8 mouse cellular contexts compared by ENCODE assay signal in genomic region chr14:20707201-20708190, GRCm38 (mm10). TPM values are rescaled to one million over a fixed set of nuclear protein-coding genes. Genes with fewer than 3 reads are reported as not detected.
A peak's percentile ranks its signal among the peaks of the same experiment; 100 is the strongest.
DNase-seq lines count a peak whose midpoint lies in the region; ATAC-seq lines count a peak whose summit lies in the region.

Gene Zswim8 (plus strand): TSS chr14:20707552.

- H3K27me3 ChIP-seq in heart, embryonic 14.5 days (ENCODE audit: control insufficient read depth, insufficient read depth, low read length), result no peaks in the 10 kb centered on the region
- H3K27me3 ChIP-seq in liver, embryonic 13.5 days, result no peaks in the 10 kb centered on the region
- H3K27me3 ChIP-seq in stomach, embryonic 16.5 days (ENCODE audit: control insufficient read depth, insufficient read depth, low read length), result no peaks in the 10 kb centered on the region

- H3K4me3 ChIP-seq in brown adipose tissue, adult 24 weeks (ENCODE audit: insufficient read depth, low read depth, low read length), result peak within 1 kb of the TSS; percentile 81
- H3K4me3 ChIP-seq in heart, embryonic 14.5 days (ENCODE audit: control insufficient read depth in 1 of 2, insufficient read depth in 1 of 2, low read depth in 1 of 2, low read length in 2 of 2), result peak within 1 kb of the TSS; percentile 89 to 97
- peak within 1 kb of the TSS; percentile 97 for H3K4me3 ChIP-seq in liver, embryonic 13.5 days (replicated peaks)
- peak within 1 kb of the TSS; percentile 100 for H3K4me3 ChIP-seq in stomach, embryonic 16.5 days (replicated peaks; ENCODE audit: low read length)

- ATAC-seq in heart, embryonic 14.5 days (ENCODE audit: insufficient number of reproducible peaks, insufficient read depth, low FRiP score, low read depth), result peak; percentile 87
- ATAC-seq in liver, embryonic 13.5 days (ENCODE audit: low read depth), result peak; percentile 88
- ATAC-seq in stomach, embryonic 16.5 days (ENCODE audit: insufficient read depth, low FRiP score), result peak; percentile 94

- peaks cover 39% of the 10 kb centered on the region for H3K36me3 ChIP-seq in heart, embryonic 14.5 days (ENCODE audit: control insufficient read depth, insufficient read depth, low read length)
- peaks cover 36% of the 10 kb centered on the region for H3K36me3 ChIP-seq in liver, embryonic 13.5 days
- peaks cover 11% of the 10 kb centered on the region; the same call in 1 of the 2 replicates for H3K36me3 ChIP-seq in stomach, embryonic 16.5 days (ENCODE audit: control insufficient read depth, insufficient read depth, low read length)

- H3K4me1 ChIP-seq in brown adipose tissue, adult 24 weeks (ENCODE audit: control insufficient read depth, insufficient read depth, insufficient read length, low read length), result peaks cover 10% of the 10 kb centered on the region; the same call in 1 of the 2 replicates
- H3K4me1 ChIP-seq in heart, embryonic 14.5 days (ENCODE audit: control insufficient read depth in 2 of 2, insufficient read depth in 2 of 2, low read length in 2 of 2), result peaks cover 3 to 23% of the 10 kb centered on the region in 2 experiments; a peak in 3 of 4 replicates
- H3K4me1 ChIP-seq in liver, embryonic 13.5 days (replicated peaks), result peaks cover 56% of the 10 kb centered on the region
- peaks cover 21% of the 10 kb centered on the region for H3K4me1 ChIP-seq in stomach, embryonic 16.5 days (ENCODE audit: control insufficient read depth, insufficient read depth, low read length)

- under 1% methylated on average over 79 of the region's 80 CpGs for WGBS in heart, embryonic 14.5 days
- under 1% methylated on average over 80 of the region's 80 CpGs for WGBS in liver, embryonic 13.5 days (ENCODE audit: insufficient replicate concordance)
- under 1% methylated on average over 80 of the region's 80 CpGs for WGBS in stomach, embryonic 16.5 days

- H3K27ac ChIP-seq in brown adipose tissue, adult 24 weeks (replicated peaks; ENCODE audit: low read depth, low read length), result peak within 1 kb of the TSS; percentile 83
- H3K27ac ChIP-seq in heart, embryonic 14.5 days (replicated peaks in 1 of 2; ENCODE audit: control insufficient read depth in 1 of 2, insufficient read depth in 1 of 2, low read depth in 2 of 2, low read length in 2 of 2), result peak within 1 kb of the TSS; percentile 73 to 90
- peak within 1 kb of the TSS; percentile 86 for H3K27ac ChIP-seq in liver, embryonic 13.5 days
- peak within 1 kb of the TSS; percentile 84 for H3K27ac ChIP-seq in stomach, embryonic 16.5 days (ENCODE audit: low read length)

- H3K9me3 ChIP-seq in heart, embryonic 14.5 days (ENCODE audit: control insufficient read depth, low read length), result no peaks in the 10 kb centered on the region
- H3K9me3 ChIP-seq in liver, embryonic 13.5 days (replicated peaks), result no peaks in the 10 kb centered on the region
- H3K9me3 ChIP-seq in stomach, embryonic 16.5 days (replicated peaks; ENCODE audit: control insufficient read depth, low read length), result no peaks in the 10 kb centered on the region

- peak; percentile 83 for DNase-seq in CD4-positive helper T cell, adult 2 months (ENCODE audit: low read depth, low spot score)
- DNase-seq in fibroblast of lung, adult 2 months (ENCODE audit: low read depth), result peak; percentile 87
- peak; percentile 94 for DNase-seq in kidney, postnatal 14 days
- peak; percentile 76 for DNase-seq in liver, embryonic 13.5 days
- peak; percentile 94 for DNase-seq in neural tube, embryonic 10.5 days (ENCODE audit: extremely low spot score, low spot score)

- peak within 1 kb of the TSS; percentile 88 for H3K4me2 ChIP-seq in heart, embryonic 14.5 days (ENCODE audit: low read length)
- H3K4me2 ChIP-seq in liver, embryonic 13.5 days, result peak within 1 kb of the TSS; percentile 99
- H3K4me2 ChIP-seq in stomach, embryonic 16.5 days (ENCODE audit: low read depth, low read length), result peak within 1 kb of the TSS; percentile 72

- peak within 1 kb of the TSS; percentile 97 for H3K9ac ChIP-seq in heart, embryonic 14.5 days (ENCODE audit: low read length)
- peak within 1 kb of the TSS; percentile 97 for H3K9ac ChIP-seq in liver, embryonic 13.5 days
- H3K9ac ChIP-seq in stomach, embryonic 16.5 days (ENCODE audit: low read length), result peak within 1 kb of the TSS; percentile 99

RNA-seq across cellular contexts. Expression of gene Zswim8, which starts in this region (rescaled TPM):
- polyA plus RNA-seq in brown adipose tissue, adult 24 weeks (2012; ENCODE audit: insufficient read depth, insufficient read length, missing spikeins), result 22.1 and 28.2 TPM in 2 replicates
- 21.7 and 25.4 TPM in 2 replicates for polyA plus RNA-seq in heart, embryonic 14.5 days (2014; fragmentation: Nextera tagmentation; extraction: Ambion mirVana)
- 4.0 and 4.6 TPM in 2 replicates for polyA plus RNA-seq in liver, embryonic 13.5 days (2015; fragmentation: Nextera tagmentation; extraction: Ambion mirVana)
- 23.2 and 26.8 TPM in 2 replicates for polyA plus RNA-seq in stomach, embryonic 16.5 days (2015; fragmentation: Nextera tagmentation; extraction: Ambion mirVana)

Comparison
In these comparisons a context has a peak if more than half of its experiments do, and no peak if none do; other contexts are left out.
1. Peak in every context shown above with its lines: DNase-seq, ATAC-seq, H3K4me3 ChIP-seq and H3K27ac ChIP-seq.